Mouse (Mus musculus) hindbrain, embryonic 10.5 days (tissue): Measurements from ENCODE around the gene Stn1. TPM values are rescaled to one million over a fixed set of nuclear protein-coding genes. Genes with fewer than 3 reads are reported as not detected.

ENCODE experiments used
- DNase-seq: peaks from one replicate; pipeline ENCODE4 v3.0.0-alpha.2; 2017; ENCODE audit warnings: low spot score
- H3K27ac ChIP-seq: fragments of 300-500 bp; sonication (generic); 2 replicates; pipeline ENCODE4 v1.5.1; 2016; ENCODE audit warnings: mild to moderate bottlenecking, moderate library complexity
- H3K27me3 ChIP-seq: fragments of 300-500 bp; sonication (generic); 2 replicates; pipeline ENCODE4 v1.6.1; 2016; ENCODE audit warnings: mild to moderate bottlenecking; ENCODE audit not compliant: poor library complexity, insufficient read depth, severe bottlenecking
- H3K36me3 ChIP-seq: fragments of 300-500 bp; sonication (generic); 2 replicates; pipeline ENCODE4 v1.6.1; 2016; ENCODE audit warnings: mild to moderate bottlenecking, moderate library complexity
- H3K4me1 ChIP-seq: fragments of 300-500 bp; sonication (generic); replicated peaks from 2 replicates; pipeline ENCODE4 v1.6.1; 2016; ENCODE audit warnings: mild to moderate bottlenecking
- H3K4me3 ChIP-seq: fragments of 300-500 bp; sonication (generic); 2 replicates; pipeline ENCODE4 v1.5.1; 2016; ENCODE audit warnings: mild to moderate bottlenecking, moderate library complexity
- H3K9me3 ChIP-seq: fragments of 300-500 bp; sonication (generic); 2 replicates; pipeline ENCODE4 v1.6.1; 2016; ENCODE audit warnings: mild to moderate bottlenecking, moderate library complexity
- WGBS: fragments of 180-500 bp; shearing (Covaris S2); methylation state at CpG from one replicate; pipeline ENCODE4 v1.1.7; 2016; 5-methylcytosine and 5-hydroxymethylcytosine counted together
- polyA plus RNA-seq: library from polyadenylated mRNA; unstranded; fragments of >200 nt; fragmentation: Nextera tagmentation; extraction: Ambion mirVana; gene quantifications from 2 replicates; pipeline ENCODE4 v1.2.1, GENCODE M21; 2016

Gene Stn1
- polyA plus RNA-seq, 1 experiment from 2014 or later = 60.9 TPM

GRCm38 (mm10) chr19:47460120-47460960 is 77.0 kb downstream of the Stn1 start:
- Histone ChIP-seq H3K27me3 (peaks cover 6% of the 10 kb centered on the region; the same call in 1 of the 2 replicates), H3K4me1 (peaks cover 94% of the 10 kb centered on the region), H3K27ac (no peak overlapping the region), H3K4me3 (no peak overlapping the region), H3K36me3 (peaks cover 17% of the 10 kb centered on the region), H3K9me3 (peaks cover 4% of the 10 kb centered on the region; the same call in 1 of the 2 replicates)
- 67% methylated on average over 19 of the region's 19 CpGs for WGBS
- no peak for DNase-seq

GRCm38 (mm10) chr19:47459214-47459613 is 78.1 kb downstream of the Stn1 start:
- no peak overlapping the region for H3K4me3 ChIP-seq
- peaks cover 4% of the 10 kb centered on the region; the same call in 1 of the 2 replicates for H3K9me3 ChIP-seq
- WGBS = 96% methylated on average over 5 of the region's 5 CpGs
- H3K4me1 ChIP-seq = peaks cover 93% of the 10 kb centered on the region
- peaks cover 14% of the 10 kb centered on the region; the same call in 1 of the 2 replicates for H3K27me3 ChIP-seq
- no peak for DNase-seq
- H3K36me3 ChIP-seq = peaks cover 20% of the 10 kb centered on the region
- peak overlapping the region; percentile 40; the same call in 1 of the 2 replicates for H3K27ac ChIP-seq

- no peak overlapping the region for H3K4me3 ChIP-seq
- H3K27ac ChIP-seq = no peak overlapping the region
- peaks cover 20% of the 10 kb centered on the region; the same call in 1 of the 2 replicates for H3K27me3 ChIP-seq
- DNase-seq = no peak
- 74% methylated on average over 17 of the region's 17 CpGs for WGBS
- H3K9me3 ChIP-seq = peaks cover 4% of the 10 kb centered on the region; the same call in 1 of the 2 replicates
- H3K4me1 ChIP-seq = peaks cover 93% of the 10 kb centered on the region
- peaks cover 20% of the 10 kb centered on the region for H3K36me3 ChIP-seq
Observed at GRCm38 (mm10) chr19:47458504-47459161, 78.7 kb downstream of the Stn1 start.

GRCm38 (mm10) chr19:47457711-47458503 is 79.4 kb downstream of the Stn1 start:
- Histone ChIP-seq H3K4me1 (peaks cover 91% of the 10 kb centered on the region), H3K9me3 (peaks cover 4% of the 10 kb centered on the region; the same call in 1 of the 2 replicates), H3K36me3 (peaks cover 20% of the 10 kb centered on the region), H3K4me3 (no peak overlapping the region; the same call in 1 of the 2 replicates), H3K27me3 (peaks cover 24% of the 10 kb centered on the region; the same call in 1 of the 2 replicates), H3K27ac (peak overlapping the region; percentile 53)
- WGBS = 73% methylated on average over 13 of the region's 13 CpGs
- no peak for DNase-seq

GRCm38 (mm10) chr19:47456021-47456420 is 81.3 kb downstream of the Stn1 start:
- H3K36me3 ChIP-seq = 0 out of 2 replicates have a peak, but pooled peaks cover 11% of the 10 kb centered on the region
- 76% methylated on average over 6 of the region's 6 CpGs for WGBS
- H3K27ac ChIP-seq = no peak overlapping the region
- H3K27me3 ChIP-seq = peaks cover 24% of the 10 kb centered on the region; the same call in 1 of the 2 replicates
- DNase-seq = no peak
- H3K4me1 ChIP-seq = peaks cover 87% of the 10 kb centered on the region
- H3K9me3 ChIP-seq = no peaks in the 10 kb centered on the region
- H3K4me3 ChIP-seq = no peak overlapping the region

GRCm38 (mm10) chr19:47455001-47455755 is 82.1 kb downstream of the Stn1 start:
- 0 out of 2 replicates have a peak, but pooled peaks cover 11% of the 10 kb centered on the region for H3K36me3 ChIP-seq
- DNase-seq = no peak
- WGBS = 84% methylated on average over 15 of the region's 15 CpGs
- H3K4me1 ChIP-seq = peaks cover 89% of the 10 kb centered on the region
- no peaks in the 10 kb centered on the region for H3K9me3 ChIP-seq
- peak overlapping the region; percentile 43; the same call in 1 of the 2 replicates for H3K27ac ChIP-seq
- peaks cover 24% of the 10 kb centered on the region for H3K27me3 ChIP-seq
- H3K4me3 ChIP-seq = no peak overlapping the region

GRCm38 (mm10) chr19:47454167-47455000 is 82.9 kb downstream of the Stn1 start:
- H3K4me1 ChIP-seq = peaks cover 89% of the 10 kb centered on the region
- peaks cover 21% of the 10 kb centered on the region for H3K27me3 ChIP-seq
- H3K4me3 ChIP-seq = no peak overlapping the region
- no peak for DNase-seq
- WGBS = 83% methylated on average over 11 of the region's 11 CpGs
- H3K27ac ChIP-seq = peak overlapping the region; percentile 43
- H3K9me3 ChIP-seq = no peaks in the 10 kb centered on the region
- 0 out of 2 replicates have a peak, but pooled peaks cover 11% of the 10 kb centered on the region for H3K36me3 ChIP-seq

GRCm38 (mm10) chr19:47453352-47453751 is 84.0 kb downstream of the Stn1 start:
- Histone ChIP-seq H3K27me3 (peaks cover 27% of the 10 kb centered on the region), H3K27ac (peak overlapping the region; percentile 43; the same call in 1 of the 2 replicates), H3K4me1 (peaks cover 89% of the 10 kb centered on the region)

GRCm38 (mm10) chr19:47452682-47453081 is 84.6 kb downstream of the Stn1 start:
- DNase-seq = no peak
- no peak overlapping the region for H3K27ac ChIP-seq
- H3K36me3 ChIP-seq = 0 out of 2 replicates have a peak, but pooled peaks cover 5% of the 10 kb centered on the region
- WGBS = 93% methylated on average over 10 of the region's 10 CpGs
- H3K4me1 ChIP-seq = peaks cover 89% of the 10 kb centered on the region
- no peaks in the 10 kb centered on the region for H3K9me3 ChIP-seq
- no peak overlapping the region for H3K4me3 ChIP-seq
- H3K27me3 ChIP-seq = peaks cover 28% of the 10 kb centered on the region

More at GRCm38 (mm10) chr19:47453352-47453751, 84.0 kb downstream of the Stn1 start:
- DNase-seq = no peak
- no peaks in the 10 kb centered on the region for H3K9me3 ChIP-seq
- H3K4me3 ChIP-seq = no peak overlapping the region
- H3K36me3 ChIP-seq = 0 out of 2 replicates have a peak, but pooled peaks cover 5% of the 10 kb centered on the region
- 87% methylated on average over 7 of the region's 7 CpGs for whole genome bisulfite sequencing

- Histone ChIP-seq H3K4me1 (peaks cover 89% of the 10 kb centered on the region), H3K36me3 (0 out of 2 replicates have a peak, but pooled peaks cover 5% of the 10 kb centered on the region)
- 91% methylated on average over 7 of the region's 7 CpGs for WGBS
Observed at GRCm38 (mm10) chr19:47452211-47452610, 85.1 kb downstream of the Stn1 start.

More at GRCm38 (mm10) chr19:47452211-47452610, 85.1 kb downstream of the Stn1 start:
- no peak for DNase-seq
- no peak overlapping the region for H3K4me3 ChIP-seq
- no peak overlapping the region for H3K27ac ChIP-seq
- no peaks in the 10 kb centered on the region for H3K9me3 ChIP-seq
- H3K27me3 ChIP-seq = peaks cover 28% of the 10 kb centered on the region
